Mouse (Mus musculus): Measurements from ENCODE around the gene Slc48a1.

DNA sequence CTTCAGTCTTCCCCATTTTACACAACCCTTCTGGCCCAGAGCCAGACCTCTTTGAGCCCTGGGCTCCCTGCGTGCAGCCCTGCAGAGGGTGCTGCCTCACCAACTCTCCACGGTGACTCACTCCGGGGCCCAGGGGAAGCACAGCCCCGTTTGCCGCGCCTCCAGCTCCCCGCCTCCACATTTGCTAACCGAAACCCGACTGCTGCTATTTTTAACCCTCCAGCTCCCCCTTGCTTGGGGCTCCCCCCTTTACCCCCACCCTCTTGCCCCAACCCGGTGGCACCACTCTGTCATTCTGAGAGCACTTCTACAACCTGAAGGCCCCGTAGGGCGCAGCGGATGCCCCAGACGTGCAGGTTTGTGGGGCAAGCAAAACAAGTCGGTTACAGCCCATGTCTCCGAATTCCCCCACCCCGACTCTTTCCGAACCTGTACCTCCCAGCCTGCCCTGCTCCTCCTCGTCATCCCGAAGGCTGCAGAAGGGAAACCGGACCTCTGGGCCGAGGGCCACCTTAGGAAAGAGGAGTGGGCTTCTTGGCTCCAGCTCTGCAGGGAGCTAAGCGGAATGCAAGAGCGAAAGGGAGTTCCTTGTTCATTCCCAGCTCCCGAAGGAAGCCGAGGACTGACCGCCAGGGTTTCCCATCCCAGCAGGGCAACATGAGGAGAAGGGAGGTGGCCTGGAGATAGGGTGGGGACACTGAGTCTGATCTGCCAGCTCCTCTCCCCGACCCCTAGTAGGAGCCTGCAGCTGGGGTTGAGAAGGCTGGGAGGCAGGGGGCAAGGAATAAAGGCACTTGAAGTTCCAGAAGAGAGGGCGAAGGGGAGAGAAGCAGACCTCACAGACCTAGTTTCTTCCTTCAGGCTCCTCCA, 47.0 kb downstream of the Slc48a1 start:
- TF ChIP-seq CTCF (IDR thresholded peaks at IDR 0.05; ENCODE audit: borderline replicate concordance, insufficient read depth, low read depth, low read length) (no peak), POLR2A (IDR thresholded peaks at IDR 0.05; ENCODE audit: borderline replicate concordance, insufficient read depth, low read length) (no peak)
